Mouse (Mus musculus): ENCODE data around the gene Syna. TPM values are rescaled to one million over a fixed set of nuclear protein-coding genes. Genes with fewer than 3 reads are reported as not detected.
A peak's percentile ranks its signal among the peaks of the same experiment; 100 is the strongest.

Syna gene
- polyA plus RNA-seq, 1 experiment from 2014 or later = 0.13 TPM

- 40% methylated on average over 1 of the region's 3 CpGs for WGBS
- no peak for TF ChIP-seq CTCF (IDR thresholded peaks at IDR 0.05; ENCODE audit: low read depth)
- Histone ChIP-seq H3K36me3 (ENCODE audit: control insufficient read depth, insufficient read depth) (no peaks in the 10 kb centered on the region), H3K27ac (ENCODE audit: low read depth, low read length) (peak overlapping the region; percentile 96), H3K4me2 (replicated peaks; ENCODE audit: low read depth) (peak overlapping the region; percentile 88), H3K9ac (ENCODE audit: low read depth, low read length) (peak overlapping the region; percentile 22; the same call in 1 of the 2 replicates), H3K27me3 (replicated peaks; ENCODE audit: control insufficient read depth, insufficient read depth, low read length) (no peaks in the 10 kb centered on the region), H3K4me3 (ENCODE audit: low read depth, low read length) (no peak overlapping the region), H3K4me1 (replicated peaks; ENCODE audit: control insufficient read depth, insufficient read depth, low read length) (peaks cover 10% of the 10 kb centered on the region), H3K9me3 (ENCODE audit: control insufficient read depth) (no peaks in the 10 kb centered on the region)
- peak; percentile 52 for ATAC-seq
Observed at GRCm38 (mm10) chr5:134549640-134550168, 10.3 kb downstream of the Syna start.

DNA sequence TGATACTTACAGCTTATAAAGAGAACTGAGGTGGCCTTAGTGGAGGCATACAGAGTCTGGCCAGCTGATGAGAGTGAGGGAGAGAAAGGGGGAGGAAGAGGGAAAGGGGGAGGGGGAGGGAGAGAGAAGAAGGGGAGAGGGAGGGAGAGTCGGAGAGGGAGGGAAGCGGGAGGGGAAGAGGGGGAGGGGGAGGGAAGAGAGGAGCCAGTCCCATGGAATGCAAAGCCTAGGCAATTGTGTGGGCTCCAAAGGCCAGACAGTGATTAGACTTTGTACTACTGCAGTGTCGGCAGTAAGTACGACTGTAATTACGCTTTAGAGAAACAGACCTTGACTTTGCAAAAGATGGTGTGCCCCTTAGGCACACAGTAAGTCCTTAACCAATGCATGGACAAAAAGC is 11.7 kb downstream of the Syna start:
- Histone ChIP-seq H3K27ac (ENCODE audit: low read depth, low read length) (peak overlapping the region; percentile 96), H3K27me3 (replicated peaks; ENCODE audit: control insufficient read depth, insufficient read depth, low read length) (no peaks in the 10 kb centered on the region), H3K36me3 (ENCODE audit: control insufficient read depth, insufficient read depth) (no peaks in the 10 kb centered on the region), H3K9ac (ENCODE audit: low read depth, low read length) (no peak overlapping the region), H3K4me3 (ENCODE audit: low read depth, low read length) (no peak overlapping the region), H3K9me3 (ENCODE audit: control insufficient read depth) (no peaks in the 10 kb centered on the region), H3K4me1 (replicated peaks; ENCODE audit: control insufficient read depth, insufficient read depth, low read length) (peaks cover 10% of the 10 kb centered on the region), H3K4me2 (replicated peaks; ENCODE audit: low read depth) (0 out of 2 replicates have a peak overlapping the region, but pooled peaks have one; percentile 17)
- no peak for TF ChIP-seq CTCF (IDR thresholded peaks at IDR 0.05; ENCODE audit: low read depth)
- peak; percentile 39 for ATAC-seq
- whole genome bisulfite sequencing = 14% methylated on average over 5 of the region's 5 CpGs

DNA sequence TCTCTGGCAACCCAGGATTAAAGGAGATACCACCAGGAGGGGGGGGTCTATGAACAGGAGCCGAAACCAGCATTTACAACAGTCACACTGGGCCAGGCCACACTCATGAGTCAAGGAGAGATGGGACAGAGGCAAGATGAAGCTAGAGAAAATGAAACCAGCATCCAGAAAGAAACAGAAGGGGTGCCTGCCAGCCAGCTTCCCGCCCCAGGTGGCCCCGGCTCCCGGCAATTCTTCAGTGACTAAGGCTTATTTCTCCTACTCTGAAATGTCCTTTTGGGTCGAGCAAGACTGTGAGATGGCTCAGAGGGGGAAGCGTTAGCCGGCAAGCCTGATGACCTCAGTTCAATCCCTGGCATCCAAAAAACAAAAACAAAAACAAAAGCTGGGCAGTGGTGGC is 13.2 kb downstream of the Syna start:
- Histone ChIP-seq H3K4me1 (replicated peaks; ENCODE audit: control insufficient read depth, insufficient read depth, low read length) (peaks cover 12% of the 10 kb centered on the region), H3K27me3 (replicated peaks; ENCODE audit: control insufficient read depth, insufficient read depth, low read length) (no peaks in the 10 kb centered on the region), H3K27ac (ENCODE audit: low read depth, low read length) (no peak overlapping the region), H3K9ac (ENCODE audit: low read depth, low read length) (no peak overlapping the region), H3K4me3 (ENCODE audit: low read depth, low read length) (no peak overlapping the region), H3K36me3 (ENCODE audit: control insufficient read depth, insufficient read depth) (no peaks in the 10 kb centered on the region), H3K4me2 (replicated peaks; ENCODE audit: low read depth) (no peak overlapping the region; the same call in 1 of the 2 replicates), H3K9me3 (ENCODE audit: control insufficient read depth) (no peaks in the 10 kb centered on the region)
- ATAC-seq = no peak
- WGBS = 84% methylated on average over 7 of the region's 7 CpGs
- no peak for TF ChIP-seq CTCF (IDR thresholded peaks at IDR 0.05; ENCODE audit: low read depth)

DNA sequence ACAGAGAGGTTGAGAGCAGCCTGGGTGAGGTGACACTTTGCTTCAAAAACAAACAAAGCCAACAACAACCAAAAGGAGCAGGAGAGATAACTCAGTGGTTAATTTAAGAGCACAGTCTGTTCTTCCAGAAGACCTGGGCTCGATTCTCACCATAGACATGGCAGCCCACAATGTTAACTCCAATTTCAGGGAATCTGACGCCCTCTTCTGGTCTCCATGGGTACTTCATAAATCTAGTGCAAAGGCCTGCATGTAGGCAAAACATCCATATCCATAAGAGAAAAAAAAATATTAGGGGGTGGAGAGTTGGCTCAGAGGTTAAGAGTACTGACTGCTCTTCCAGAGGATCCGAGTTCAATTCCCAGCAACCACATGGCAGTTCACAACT is 14.7 kb downstream of the Syna start:
- 56% methylated on average over 3 of the region's 3 CpGs for WGBS
- peaks cover 6% of the 10 kb centered on the region; the same call in 1 of the 2 replicates for H3K36me3 ChIP-seq (ENCODE audit: control insufficient read depth, insufficient read depth)
- no peak overlapping the region for H3K27ac ChIP-seq (ENCODE audit: low read depth, low read length)

DNA sequence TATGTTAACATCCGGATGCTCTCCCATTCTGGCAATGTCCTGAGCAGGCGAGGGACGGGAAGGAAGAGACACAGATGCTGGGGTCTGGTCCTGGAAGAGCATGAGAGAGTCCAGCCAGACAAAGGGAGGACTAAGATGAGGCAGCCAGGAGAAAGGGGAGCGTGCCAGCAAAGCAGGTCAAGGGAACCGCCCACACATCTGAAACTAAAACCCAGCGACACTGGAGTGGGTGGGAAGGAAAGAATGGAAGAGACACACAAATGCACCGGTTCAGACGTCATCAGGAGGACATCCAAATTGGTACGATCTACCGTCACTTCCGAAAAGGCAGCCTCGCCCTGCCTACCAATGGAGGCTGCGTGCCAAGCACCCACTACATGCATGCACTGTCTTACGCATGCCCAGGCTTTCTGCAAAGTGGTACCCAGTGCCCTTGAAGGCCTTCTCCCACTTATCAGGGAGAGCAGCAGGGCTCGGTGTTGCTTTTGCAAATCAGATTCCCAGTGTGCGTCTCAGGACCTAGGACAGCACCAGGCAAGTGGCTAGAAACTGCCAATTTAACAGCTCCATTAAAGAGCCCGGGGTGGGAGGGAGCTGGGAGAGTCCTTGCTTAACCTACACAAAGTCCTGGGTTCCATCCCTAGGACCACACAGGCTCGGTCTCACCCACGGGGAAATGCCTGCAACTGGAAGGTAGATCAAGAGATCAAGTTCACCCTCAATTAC is 15.3 kb downstream of the Syna start:
- Histone ChIP-seq H3K36me3 (ENCODE audit: control insufficient read depth, insufficient read depth) (peaks cover 6% of the 10 kb centered on the region; the same call in 1 of the 2 replicates), H3K4me1 (replicated peaks; ENCODE audit: control insufficient read depth, insufficient read depth, low read length) (peaks cover 15% of the 10 kb centered on the region; the same call in 1 of the 2 replicates), H3K27me3 (replicated peaks; ENCODE audit: control insufficient read depth, insufficient read depth, low read length) (no peaks in the 10 kb centered on the region), H3K9me3 (ENCODE audit: control insufficient read depth) (no peaks in the 10 kb centered on the region), H3K4me2 (replicated peaks; ENCODE audit: low read depth) (no peak overlapping the region), H3K4me3 (ENCODE audit: low read depth, low read length) (no peak overlapping the region), H3K9ac (ENCODE audit: low read depth, low read length) (no peak overlapping the region), H3K27ac (ENCODE audit: low read depth, low read length) (no peak overlapping the region)
- ATAC-seq = no peak
- 65% methylated on average over 19 of the region's 19 CpGs for WGBS
- TF ChIP-seq CTCF (IDR thresholded peaks at IDR 0.05; ENCODE audit: low read depth) = no peak

More for the DNA sequence above, 14.7 kb downstream of the Syna start:
- no peaks in the 10 kb centered on the region for H3K27me3 ChIP-seq (replicated peaks; ENCODE audit: control insufficient read depth, insufficient read depth, low read length)
- TF ChIP-seq CTCF (IDR thresholded peaks at IDR 0.05; ENCODE audit: low read depth) = peak; percentile 63
- no peak overlapping the region for H3K4me3 ChIP-seq (ENCODE audit: low read depth, low read length)
- no peak overlapping the region for H3K4me2 ChIP-seq (replicated peaks; ENCODE audit: low read depth)
- H3K9me3 ChIP-seq (ENCODE audit: control insufficient read depth) = no peaks in the 10 kb centered on the region
- H3K9ac ChIP-seq (ENCODE audit: low read depth, low read length) = no peak overlapping the region
- ATAC-seq = no peak
- H3K4me1 ChIP-seq (replicated peaks; ENCODE audit: control insufficient read depth, insufficient read depth, low read length) = peaks cover 15% of the 10 kb centered on the region

GRCm38 (mm10) chr5:134541640-134542039 is 18.3 kb downstream of the Syna start:
- no peak for TF ChIP-seq CTCF (IDR thresholded peaks at IDR 0.05; ENCODE audit: low read depth)
- no peak for ATAC-seq
- H3K27ac ChIP-seq (ENCODE audit: low read depth, low read length) = peak overlapping the region; percentile 41; the same call in 1 of the 2 replicates
- no peaks in the 10 kb centered on the region for H3K9me3 ChIP-seq (ENCODE audit: control insufficient read depth)
- no peak overlapping the region for H3K4me2 ChIP-seq (replicated peaks; ENCODE audit: low read depth)
- no peak overlapping the region for H3K4me3 ChIP-seq (ENCODE audit: low read depth, low read length)
- peaks cover 10% of the 10 kb centered on the region; the same call in 1 of the 2 replicates for H3K4me1 ChIP-seq (replicated peaks; ENCODE audit: control insufficient read depth, insufficient read depth, low read length)
- no peaks in the 10 kb centered on the region for H3K27me3 ChIP-seq (replicated peaks; ENCODE audit: control insufficient read depth, insufficient read depth, low read length)
- no peak overlapping the region for H3K9ac ChIP-seq (ENCODE audit: low read depth, low read length)
- 36% methylated on average over 7 of the region's 7 CpGs for WGBS
- peaks cover 12% of the 10 kb centered on the region; the same call in 1 of the 2 replicates for H3K36me3 ChIP-seq (ENCODE audit: control insufficient read depth, insufficient read depth)

Data from intestine, postnatal 0 days (tissue).